Mouse (Mus musculus) C3H10T1/2 (cell line): Measurements from ENCODE around the gene Prtn3. TPM values are rescaled to one million over a fixed set of nuclear protein-coding genes. Genes with fewer than 3 reads are reported as not detected.

Experiments
- polyA plus RNA-seq, 2 experiments: library from polyadenylated mRNA; unstranded; fragments of >200 nt; fragmentation: generic; extraction: Trizol; gene quantifications; one replicate each; pipeline ENCODE4 v1.2.1; 2012; ENCODE audit warnings: missing spikeins in 2 of 2

The Prtn3 gene
- polyA plus RNA-seq, result 1 to 10 TPM in 1 of 2 experiments, not detected in 1; 2.4 TPM

DNA sequence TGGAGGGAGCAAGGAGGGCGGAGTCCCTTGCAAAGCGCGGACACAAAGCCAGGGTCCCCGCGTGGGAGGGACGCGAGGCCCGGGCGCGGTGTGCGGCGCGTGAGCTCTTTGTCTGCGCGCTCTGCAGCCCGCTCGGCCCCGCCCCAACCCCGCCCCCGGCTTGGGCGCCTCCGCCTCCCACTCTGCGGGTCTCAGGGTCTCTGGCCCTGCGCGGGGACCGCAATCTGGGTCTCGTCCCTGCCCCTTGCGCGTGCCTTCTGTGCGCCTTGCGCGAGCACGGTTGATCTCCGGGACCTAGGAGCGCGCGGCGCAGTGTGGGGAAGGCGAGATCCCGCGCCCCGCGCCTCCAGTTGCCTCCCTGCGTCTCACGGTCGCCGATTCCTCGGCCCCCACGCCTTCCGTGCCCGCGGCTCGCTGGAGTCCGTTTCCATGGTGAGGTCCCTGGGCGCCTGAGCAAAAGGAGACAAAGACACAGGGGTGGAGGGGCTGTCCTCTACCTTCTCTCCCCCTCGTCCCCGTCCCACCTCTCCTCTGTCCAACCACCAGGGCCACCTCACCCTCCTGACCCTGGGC lies at the start of gene Prtn3, which contains the start of gene Plppr3:
Prtn3 (plus strand) TSS at position 187 of the 573 bp plus-strand sequence.
Plppr3 (minus strand) TSS at position 345 of the 573 bp plus-strand sequence.

DNA sequence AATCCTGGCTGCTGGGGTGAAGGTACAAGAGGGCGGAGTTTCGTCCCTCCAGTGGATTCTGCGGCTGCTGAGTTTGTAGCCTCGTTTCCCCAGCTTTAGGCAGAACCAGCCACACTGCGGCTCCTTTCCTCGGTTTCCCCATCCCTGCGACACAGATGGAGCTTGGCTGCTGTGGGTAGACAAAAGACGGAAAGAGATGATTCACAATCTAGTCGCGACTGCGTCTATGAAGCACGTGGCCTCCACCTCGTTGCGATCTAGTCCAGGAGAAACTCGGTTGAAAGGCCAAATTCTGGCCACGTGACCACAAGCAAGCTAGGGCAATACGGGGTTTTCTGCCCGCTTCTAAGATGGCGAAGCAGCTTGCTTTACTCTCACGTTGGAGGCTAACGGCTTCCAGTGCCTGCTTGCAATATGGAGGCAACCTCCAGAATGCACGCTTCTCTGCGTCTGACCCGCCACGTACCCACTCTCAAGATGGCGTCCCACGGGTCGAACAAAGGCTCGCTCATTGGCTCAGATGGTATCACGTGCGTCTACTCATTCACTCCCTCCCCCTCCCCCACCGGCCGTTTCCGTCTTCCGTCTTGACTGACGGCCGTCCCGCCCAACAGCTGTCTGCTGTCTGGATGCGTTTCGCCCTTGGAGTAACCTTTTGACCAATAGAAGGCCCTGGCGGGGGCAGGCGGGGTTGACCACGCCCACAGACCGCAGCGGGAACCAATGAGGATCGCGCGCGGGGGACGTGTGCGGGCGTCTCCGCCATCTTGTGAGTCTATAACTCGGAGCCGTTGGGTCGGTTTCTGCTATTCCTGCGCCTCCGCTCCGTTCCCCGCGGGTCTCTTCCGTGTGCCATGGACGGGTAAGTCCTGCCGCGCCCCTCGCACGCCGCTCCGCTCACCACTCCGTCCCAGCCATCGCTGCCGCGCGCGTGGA lies 20.1 kb upstream of the Prtn3 start, which contains the start of gene Ptbp1:
Ptbp1 (plus strand) TSS at position 568 of the 936 bp plus-strand sequence.

DNA sequence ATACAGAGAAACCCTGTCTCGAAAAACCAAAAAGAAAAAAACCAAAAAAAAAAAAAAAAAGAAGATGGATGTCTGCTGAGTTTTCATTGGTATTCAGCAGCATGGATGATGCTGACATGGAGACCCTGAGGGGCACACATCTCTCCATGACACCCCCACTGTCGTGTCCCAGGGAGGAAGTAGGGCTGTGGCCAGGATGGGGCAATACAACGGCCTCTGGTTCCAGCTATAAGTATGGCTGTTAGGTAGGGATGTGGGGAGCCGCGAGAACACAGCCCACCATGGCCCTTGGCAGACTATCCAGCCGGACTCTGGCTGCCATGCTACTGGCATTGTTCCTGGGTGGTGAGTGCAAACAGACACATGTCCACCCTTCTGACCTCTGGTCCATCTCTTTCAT lies 11.8 kb downstream of the Prtn3 start, which contains the start of gene Elane:
Elane (plus strand) TSS at position 194 of the 400 bp plus-strand sequence.

DNA sequence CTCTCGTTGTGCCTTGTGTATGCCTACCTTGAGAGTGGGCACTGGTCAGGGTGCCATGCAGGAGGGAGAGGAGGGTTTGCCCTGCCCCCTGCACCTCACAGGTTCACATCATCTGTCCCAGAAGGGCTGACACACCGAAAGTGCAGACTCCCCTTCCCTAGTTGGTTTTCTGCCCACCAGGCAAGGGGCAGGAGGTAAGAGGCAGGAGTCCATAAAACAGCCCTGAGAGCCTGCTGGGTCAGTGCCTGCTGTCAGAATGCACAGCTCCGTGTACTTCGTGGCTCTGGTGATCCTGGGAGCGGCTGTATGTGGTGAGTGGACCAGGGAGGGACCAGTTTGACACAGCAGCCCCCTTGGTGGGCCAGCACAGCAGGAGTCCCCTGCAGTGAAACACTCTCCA lies 16.4 kb downstream of the Prtn3 start, which contains the start of gene Cfd:
Cfd (plus strand) TSS at position 184 of the 400 bp plus-strand sequence.

GRCm38 (mm10) chr10:79908167-79909091 lies 34.2 kb downstream of the Prtn3 start, which contains the start of gene Med16:
TSS of gene Med16 (minus strand) at chr10:79908923.

GRCm38 (mm10) chr10:79910556-79910955 lies 36.3 kb downstream of the Prtn3 start, which contains the start of gene Gm26602:
TSS of gene Gm26602 (plus strand) at chr10:79910856.

DNA sequence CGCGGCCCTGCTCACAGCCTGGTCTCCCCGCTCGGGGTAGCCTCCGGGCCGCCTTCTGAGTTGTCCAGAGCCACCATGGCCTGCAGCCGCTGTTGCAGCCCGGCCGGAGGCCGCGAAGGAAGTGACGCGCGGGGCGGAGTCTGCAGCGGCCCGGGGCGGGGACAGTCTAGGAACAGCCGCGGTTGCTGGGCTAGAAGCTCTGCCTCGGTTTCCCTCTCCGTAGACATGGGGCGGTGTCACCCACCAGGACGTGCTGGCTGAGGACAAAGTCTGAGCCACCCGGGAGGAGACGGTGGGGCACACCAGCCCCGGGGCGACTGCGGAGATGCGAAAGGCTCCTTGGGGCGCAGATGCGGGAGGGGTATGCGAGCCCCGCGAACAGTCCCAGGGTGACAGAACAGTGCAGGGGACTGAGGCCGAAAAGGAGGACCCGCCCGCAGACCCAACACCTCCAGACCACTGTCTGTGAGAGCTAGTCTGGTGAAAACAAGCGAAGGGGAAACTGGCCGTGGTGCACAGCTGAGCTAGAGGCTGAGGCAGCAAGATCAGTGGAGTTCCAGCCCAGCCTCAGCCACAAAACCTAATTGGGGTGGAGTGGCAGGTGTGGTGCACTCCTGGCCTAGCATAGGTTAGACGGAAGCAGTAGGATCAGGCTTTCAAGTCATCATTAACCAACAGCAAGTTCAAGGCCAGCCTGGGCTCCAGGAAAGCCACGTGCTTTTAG lies 42.7 kb downstream of the Prtn3 start, which contains the start of gene Kiss1r:
Kiss1r (plus strand) TSS at position 164 of the 724 bp plus-strand sequence.

GRCm38 (mm10) chr10:79920958-79921535 lies 46.8 kb downstream of the Prtn3 start, which contains the start of gene R3hdm4:
TSS of gene R3hdm4 (minus strand) at chr10:79921208.

GRCm38 (mm10) chr10:79926491-79927323 lies 52.4 kb downstream of the Prtn3 start, which contains the start of gene Arid3a:
TSS of gene Arid3a (plus strand) at chr10:79927043.

Other genes with a start within 250 kb of the Prtn3 start
- gene Shc2, start 236.6 kb upstream of the Prtn3 start, polyA plus RNA-seq, result 1 to 10 TPM; 4.1 to 7.6 TPM
- under 1 TPM; 0.02 to 0.12 TPM for gene Odf3l2, start 228.7 kb upstream of the Prtn3 start, polyA plus RNA-seq
- under 1 TPM in 1 of 2 experiments, not detected in 1; 0.15 TPM for gene Madcam1, start 209.9 kb upstream of the Prtn3 start, polyA plus RNA-seq
- 100 to 1,000 TPM; 144 to 166 TPM for gene Tpgs1, start 205.1 kb upstream of the Prtn3 start, polyA plus RNA-seq
- 100 to 1,000 TPM in 1 of 2 experiments, 10 to 100 TPM in 1; 90.7 to 532 TPM for gene Cdc34, start 192.3 kb upstream of the Prtn3 start, polyA plus RNA-seq
- 1 to 10 TPM in 1 of 2 experiments, under 1 TPM in 1; 0.26 to 1.4 TPM for gene Gzmm, start 185.5 kb upstream of the Prtn3 start, polyA plus RNA-seq
- 1,000 to 10,000 TPM in 1 of 2 experiments, 100 to 1,000 TPM in 1; 956 to 1,508 TPM for gene Bsg, start 170.0 kb upstream of the Prtn3 start, polyA plus RNA-seq
- 1 to 10 TPM; 2.8 to 4.9 TPM for gene Hcn2, start 157.8 kb upstream of the Prtn3 start, polyA plus RNA-seq
- 10 to 100 TPM; 66.4 to 68.7 TPM for gene Polrmt, start 127.9 kb upstream of the Prtn3 start, polyA plus RNA-seq
- gene Fgf22, start 119.4 kb upstream of the Prtn3 start, polyA plus RNA-seq, result under 1 TPM; 0.05 to 0.19 TPM
- gene Rnf126, start 107.5 kb upstream of the Prtn3 start, polyA plus RNA-seq, result 100 to 1,000 TPM in 1 of 2 experiments, 10 to 100 TPM in 1; 81.0 to 105 TPM
- 1 to 10 TPM; 4.7 to 6.0 TPM for gene Fstl3, start 97.2 kb upstream of the Prtn3 start, polyA plus RNA-seq
- gene Prss57, start 83.5 kb upstream of the Prtn3 start, polyA plus RNA-seq, result under 1 TPM; 0.07 to 0.27 TPM
- gene Palm, start 80.9 kb upstream of the Prtn3 start, polyA plus RNA-seq, result 100 to 1,000 TPM in 1 of 2 experiments, 10 to 100 TPM in 1; 79.5 to 140 TPM
- gene Misp, start 53.5 kb upstream of the Prtn3 start, polyA plus RNA-seq, result under 1 TPM; 0.04 to 0.12 TPM
- gene Ptbp1, start 20.0 kb upstream of the Prtn3 start, polyA plus RNA-seq, result 100 to 1,000 TPM; 188 to 194 TPM
- 1 to 10 TPM in 1 of 2 experiments, under 1 TPM in 1; 0.34 to 8.2 TPM for gene Plppr3, start 158 bp downstream of the Prtn3 start, polyA plus RNA-seq
- gene Elane, start 11.8 kb downstream of the Prtn3 start, polyA plus RNA-seq, result under 1 TPM in 1 of 2 experiments, not detected in 1; 0.06 TPM
- gene Cfd, start 16.4 kb downstream of the Prtn3 start, polyA plus RNA-seq, result under 1 TPM in 1 of 2 experiments, not detected in 1; 0.05 TPM
- 10 to 100 TPM; 43.2 to 83.7 TPM for gene Med16, start 34.4 kb downstream of the Prtn3 start, polyA plus RNA-seq
- not detected for gene Gm26602, start 36.4 kb downstream of the Prtn3 start, polyA plus RNA-seq
- gene Kiss1r, start 42.5 kb downstream of the Prtn3 start, polyA plus RNA-seq, result 1 to 10 TPM in 1 of 2 experiments, under 1 TPM in 1; 0.13 to 3.3 TPM
- gene R3hdm4, start 46.7 kb downstream of the Prtn3 start, polyA plus RNA-seq, result 100 to 1,000 TPM in 1 of 2 experiments, 10 to 100 TPM in 1; 61.0 to 121 TPM
- gene Arid3a, start 52.6 kb downstream of the Prtn3 start, polyA plus RNA-seq, result under 1 TPM; 0.29 to 0.85 TPM
- gene Wdr18, start 85.7 kb downstream of the Prtn3 start, polyA plus RNA-seq, result 100 to 1,000 TPM in 1 of 2 experiments, 10 to 100 TPM in 1; 29.0 to 130 TPM
- under 1 TPM; 0.12 to 0.79 TPM for gene Grin3b, start 96.2 kb downstream of the Prtn3 start, polyA plus RNA-seq
- gene Tmem259, start 109.9 kb downstream of the Prtn3 start, polyA plus RNA-seq, result 100 to 1,000 TPM; 105 to 141 TPM
- gene Cnn2, start 114.1 kb downstream of the Prtn3 start, polyA plus RNA-seq, result 100 to 1,000 TPM; 426 to 430 TPM
- 1 to 10 TPM; 3.5 to 8.4 TPM for gene Abca7, start 122.0 kb downstream of the Prtn3 start, polyA plus RNA-seq
- under 1 TPM; 0.58 to 0.84 TPM for gene Arhgap45, start 142.2 kb downstream of the Prtn3 start, polyA plus RNA-seq
- gene Polr2e, start 165.3 kb downstream of the Prtn3 start, polyA plus RNA-seq, result 100 to 1,000 TPM; 195 to 403 TPM
- 1,000 to 10,000 TPM; 1,157 to 1,905 TPM for gene Gpx4, start 172.7 kb downstream of the Prtn3 start, polyA plus RNA-seq
- gene Sbno2, start 231.1 kb downstream of the Prtn3 start, polyA plus RNA-seq, result 10 to 100 TPM; 15.6 to 42.5 TPM
- gene Stk11, start 241.3 kb downstream of the Prtn3 start, polyA plus RNA-seq, result 100 to 1,000 TPM in 1 of 2 experiments, 10 to 100 TPM in 1; 91.0 to 141 TPM